Mouse (Mus musculus) cortical plate, adult 2 months (tissue): ENCODE results near the gene Galnt9.

ENCODE experiments used
- CTCF ChIP-seq: fragments of 200-500 bp; IDR thresholded peaks from 2 replicates; pipeline ENCODE4 v1.5.1; 2011; ENCODE audit warnings: mild to moderate bottlenecking, control low read depth, low read length; ENCODE audit not compliant: insufficient read depth; ENCODE audit errors: extremely low read depth
- POLR2A ChIP-seq: fragments of 200-500 bp; IDR thresholded peaks from 2 replicates; pipeline ENCODE4 v1.6.1; 2011; ENCODE audit warnings: mild to moderate bottlenecking, low read length, control low read depth; ENCODE audit not compliant: insufficient read depth; ENCODE audit errors: extremely low read depth

GRCm38 (mm10) chr5:110543951-110544690 lies at the start of gene Galnt9:
- TF ChIP-seq POLR2A (0 out of 2 replicates have a peak, but pooled peaks have one; percentile 12), CTCF (no peak)
